Mouse (Mus musculus): ENCODE data around the gene Zfp563. TPM values are rescaled to one million over a fixed set of nuclear protein-coding genes. Genes with fewer than 3 reads are reported as not detected.

Gene Zfp563
- polyA plus RNA-seq (2012; rRNA removed) = 10.2 and 11.6 TPM in 2 replicates

DNA sequence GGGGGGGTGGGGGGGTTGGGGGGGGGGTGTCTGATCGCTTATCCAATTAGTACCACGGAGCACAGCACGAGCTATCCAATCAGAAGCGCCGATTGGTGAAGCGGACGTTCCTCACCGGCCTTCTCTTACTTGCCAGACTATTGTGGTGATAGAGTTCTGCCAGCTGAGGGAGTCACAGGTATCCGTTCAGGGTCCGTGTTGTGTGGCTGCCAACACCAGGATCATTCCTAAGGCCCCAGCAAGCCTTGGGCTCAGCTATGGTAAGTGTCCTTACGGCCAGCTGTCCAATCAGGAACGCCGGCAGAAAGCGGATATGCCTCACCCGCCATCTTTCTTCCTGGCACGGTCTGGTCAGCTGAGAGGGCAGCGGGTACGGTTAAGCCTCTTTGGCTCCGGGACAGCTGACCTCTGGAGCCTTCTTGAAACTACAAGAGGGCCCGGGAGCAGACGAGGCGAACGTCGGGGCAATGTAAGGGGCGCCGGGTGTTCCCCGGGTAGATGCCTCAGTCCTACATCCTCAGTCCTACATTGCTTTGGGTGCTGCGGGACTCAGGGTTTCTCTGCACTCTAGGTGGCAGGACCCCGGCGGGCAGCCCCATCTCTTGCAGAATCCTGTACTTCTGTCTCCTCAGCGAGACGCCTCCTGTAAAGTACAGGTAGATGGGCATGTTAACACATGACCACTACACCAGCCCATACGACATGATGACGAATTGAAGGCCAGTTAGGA, at the start of gene Zfp563:
Gene Zfp563 (plus strand): TSS at position 91 of the 730 bp plus-strand sequence.
- no peak for TF ChIP-seq POLR2A (IDR thresholded peaks at IDR 0.05; ENCODE audit: borderline replicate concordance, insufficient read depth, low read length)
- no peak for TF ChIP-seq CTCF (IDR thresholded peaks at IDR 0.05; ENCODE audit: borderline replicate concordance, insufficient read depth, low read depth, low read length)
- 4% methylated on average over 34 of the region's 34 CpGs for WGBS

DNA sequence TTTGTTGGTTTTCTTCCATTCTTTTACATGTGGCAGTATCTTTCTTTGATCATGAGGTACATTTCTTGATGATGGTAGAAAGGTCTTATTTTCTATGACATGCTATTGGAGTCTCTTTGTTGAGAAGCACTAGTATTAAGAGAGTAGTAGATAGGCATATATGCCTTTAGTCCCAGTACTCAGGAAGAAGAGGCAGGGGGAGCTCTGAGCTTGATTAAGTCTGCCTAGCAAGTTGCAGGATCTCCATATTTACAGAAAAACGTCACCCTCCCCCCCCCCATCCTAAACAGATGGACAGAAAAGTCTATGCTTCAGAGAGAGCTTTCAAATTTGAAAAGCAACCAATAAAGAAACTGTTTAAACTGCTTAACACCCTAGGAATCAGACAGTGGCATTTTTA, 30.3 kb upstream of the Zfp563 start:
- no peaks in the 10 kb centered on the region for H3K27me3 ChIP-seq (ENCODE audit: control insufficient read depth, insufficient read depth, low read length)

More for the DNA sequence above, at the start of gene Zfp563:
- DNase-seq = peak; percentile 95 to 97
- peak within 1 kb of the TSS; percentile 84 for H3K27ac ChIP-seq (ENCODE audit: insufficient read depth, low read length)
- H3K4me1 ChIP-seq (ENCODE audit: control insufficient read depth, insufficient read depth, low read length) = peaks cover 3% of the 10 kb centered on the region
- H3K27me3 ChIP-seq (ENCODE audit: control insufficient read depth, insufficient read depth, low read length) = no peaks in the 10 kb centered on the region
- H3K4me3 ChIP-seq (replicated peaks; ENCODE audit: insufficient read depth, low read depth, low read length) = peak within 1 kb of the TSS; percentile 87

GRCm38 (mm10) chr17:33063001-33063400, 26.1 kb upstream of the Zfp563 start:
- DNase-seq = no peak
- no peak overlapping the region for H3K4me3 ChIP-seq (replicated peaks; ENCODE audit: insufficient read depth, low read depth, low read length)
- no peaks in the 10 kb centered on the region for H3K27me3 ChIP-seq (ENCODE audit: control insufficient read depth, insufficient read depth, low read length)
- no peaks in the 10 kb centered on the region for H3K4me1 ChIP-seq (ENCODE audit: control insufficient read depth, insufficient read depth, low read length)
- 0% methylated on average over 1 of the region's 1 CpGs for WGBS
- H3K27ac ChIP-seq (ENCODE audit: insufficient read depth, low read length) = no peak overlapping the region
- TF ChIP-seq POLR2A (IDR thresholded peaks at IDR 0.05; ENCODE audit: borderline replicate concordance, insufficient read depth, low read length) = no peak
- no peak for TF ChIP-seq CTCF (IDR thresholded peaks at IDR 0.05; ENCODE audit: borderline replicate concordance, insufficient read depth, low read depth, low read length)

More for the DNA sequence above, 30.3 kb upstream of the Zfp563 start:
- no peak for TF ChIP-seq CTCF (IDR thresholded peaks at IDR 0.05; ENCODE audit: borderline replicate concordance, insufficient read depth, low read depth, low read length)
- no peak for TF ChIP-seq POLR2A (IDR thresholded peaks at IDR 0.05; ENCODE audit: borderline replicate concordance, insufficient read depth, low read length)
- 0% methylated on average over 1 of the region's 1 CpGs for WGBS
- Histone ChIP-seq H3K4me3 (replicated peaks; ENCODE audit: insufficient read depth, low read depth, low read length) (no peak overlapping the region), H3K4me1 (ENCODE audit: control insufficient read depth, insufficient read depth, low read length) (no peaks in the 10 kb centered on the region), H3K27ac (ENCODE audit: insufficient read depth, low read length) (no peak overlapping the region)
- no peak for DNase-seq

DNA sequence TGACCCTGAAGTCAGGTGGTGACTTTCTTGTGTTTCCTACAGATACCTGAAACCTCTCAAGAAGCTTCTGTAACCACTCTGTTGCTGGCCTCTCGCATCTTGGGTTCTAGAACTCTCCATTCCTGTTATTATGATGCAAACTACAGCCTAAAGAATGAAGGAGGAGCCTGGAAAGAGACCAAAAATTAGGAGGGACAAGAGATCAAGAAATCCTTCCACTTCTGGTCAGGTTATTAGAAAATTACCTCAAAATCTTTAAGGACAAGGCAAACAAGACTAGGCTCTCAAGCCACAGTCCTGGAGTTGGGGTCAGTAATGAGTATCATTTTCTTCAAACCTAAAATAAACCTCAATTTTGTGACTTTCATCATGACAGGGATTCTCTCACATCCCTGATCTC, 21.2 kb upstream of the Zfp563 start, which contains the start of gene 4921501E09Rik:
Gene 4921501E09Rik (minus strand): TSS at position 101 of the 400 bp plus-strand sequence.
- no peak for TF ChIP-seq POLR2A (IDR thresholded peaks at IDR 0.05; ENCODE audit: borderline replicate concordance, insufficient read depth, low read length)
- WGBS = 30% methylated on average over 1 of the region's 1 CpGs
- no peak for DNase-seq
- Histone ChIP-seq H3K27me3 (ENCODE audit: control insufficient read depth, insufficient read depth, low read length) (no peaks in the 10 kb centered on the region), H3K27ac (ENCODE audit: insufficient read depth, low read length) (no peak within 1 kb of the TSS), H3K4me3 (replicated peaks; ENCODE audit: insufficient read depth, low read depth, low read length) (no peak within 1 kb of the TSS), H3K4me1 (ENCODE audit: control insufficient read depth, insufficient read depth, low read length) (no peaks in the 10 kb centered on the region)

GRCm38 (mm10) chr17:33091630-33092029, 2.5 kb downstream of the Zfp563 start:
- DNase-seq = no peak
- 50% methylated on average over 1 of the region's 1 CpGs for WGBS
- Histone ChIP-seq H3K4me3 (replicated peaks; ENCODE audit: insufficient read depth, low read depth, low read length) (no peak overlapping the region), H3K27ac (ENCODE audit: insufficient read depth, low read length) (no peak overlapping the region), H3K27me3 (ENCODE audit: control insufficient read depth, insufficient read depth, low read length) (no peaks in the 10 kb centered on the region), H3K4me1 (ENCODE audit: control insufficient read depth, insufficient read depth, low read length) (peaks cover 3% of the 10 kb centered on the region)
- TF ChIP-seq CTCF (IDR thresholded peaks at IDR 0.05; ENCODE audit: borderline replicate concordance, insufficient read depth, low read depth, low read length) (no peak), POLR2A (IDR thresholded peaks at IDR 0.05; ENCODE audit: borderline replicate concordance, insufficient read depth, low read length) (no peak)

DNA sequence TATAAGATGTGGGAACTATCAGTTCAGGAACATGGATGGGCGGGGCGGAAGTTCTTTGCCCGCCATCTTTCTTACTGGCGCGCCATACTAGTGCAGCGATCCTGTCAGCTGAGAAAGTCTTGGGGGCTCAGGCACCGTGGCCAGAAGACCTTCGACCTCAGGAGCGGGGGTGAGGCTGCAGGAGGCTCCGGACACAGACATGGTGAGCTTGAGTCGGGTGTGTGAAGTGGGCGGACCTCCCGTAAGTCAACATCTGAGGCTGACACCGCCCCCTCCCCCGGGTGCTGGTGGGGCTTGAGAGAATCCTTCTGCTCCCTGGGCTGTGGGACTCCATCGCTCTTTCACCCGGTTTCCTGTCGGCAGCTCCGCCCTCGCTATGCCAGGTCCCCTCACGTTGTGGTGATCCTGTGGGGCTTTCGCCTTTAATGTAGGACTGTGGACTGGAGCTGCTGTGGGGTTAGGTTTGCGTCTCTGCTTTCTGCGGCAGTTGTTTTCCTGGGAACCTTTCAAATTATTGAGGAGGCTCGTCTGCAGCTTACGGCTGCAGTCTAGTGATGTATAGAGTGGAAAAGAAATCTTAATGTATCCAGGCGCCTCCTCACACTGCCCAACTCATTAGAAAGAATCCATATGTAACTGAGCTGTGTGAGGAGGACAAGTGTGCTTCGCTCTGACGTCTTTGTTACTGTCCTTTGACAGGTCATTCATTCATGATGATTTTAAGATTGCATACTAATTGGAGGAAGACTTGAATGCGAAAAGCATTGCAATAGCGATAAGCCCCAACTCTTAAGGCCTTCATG, 3.5 kb downstream of the Zfp563 start:
- H3K27me3 ChIP-seq (ENCODE audit: control insufficient read depth, insufficient read depth, low read length) = no peaks in the 10 kb centered on the region
- H3K4me1 ChIP-seq (ENCODE audit: control insufficient read depth, insufficient read depth, low read length) = peaks cover 3% of the 10 kb centered on the region
- 1% methylated on average over 31 of the region's 31 CpGs for whole genome bisulfite sequencing
- H3K4me3 ChIP-seq (replicated peaks; ENCODE audit: insufficient read depth, low read depth, low read length) = peak overlapping the region; percentile 87
- peak; percentile 83 to 86 for DNase-seq
- peak overlapping the region; percentile 85 for H3K27ac ChIP-seq (ENCODE audit: insufficient read depth, low read length)
- TF ChIP-seq CTCF (IDR thresholded peaks at IDR 0.05; ENCODE audit: borderline replicate concordance, insufficient read depth, low read depth, low read length) = no peak
- peak; percentile 50 for TF ChIP-seq POLR2A (IDR thresholded peaks at IDR 0.05; ENCODE audit: borderline replicate concordance, insufficient read depth, low read length)

- no peak for DNase-seq
- WGBS = 92% methylated on average over 2 of the region's 2 CpGs
- H3K27ac ChIP-seq (ENCODE audit: insufficient read depth, low read length) = no peak overlapping the region
- no peaks in the 10 kb centered on the region for H3K27me3 ChIP-seq (ENCODE audit: control insufficient read depth, insufficient read depth, low read length)
- peaks cover 3% of the 10 kb centered on the region for H3K4me1 ChIP-seq (ENCODE audit: control insufficient read depth, insufficient read depth, low read length)
- H3K4me3 ChIP-seq (replicated peaks; ENCODE audit: insufficient read depth, low read depth, low read length) = no peak overlapping the region
- TF ChIP-seq CTCF (IDR thresholded peaks at IDR 0.05; ENCODE audit: borderline replicate concordance, insufficient read depth, low read depth, low read length) = no peak
- TF ChIP-seq POLR2A (IDR thresholded peaks at IDR 0.05; ENCODE audit: borderline replicate concordance, insufficient read depth, low read length) = no peak
Observed at GRCm38 (mm10) chr17:33097396-33097795, 8.3 kb downstream of the Zfp563 start.
